Mouse (Mus musculus) hindbrain, embryonic 16.5 days (tissue): Measurements from ENCODE around the gene Rgs12. TPM values are rescaled to one million over a fixed set of nuclear protein-coding genes. Genes with fewer than 3 reads are reported as not detected.
A peak's percentile ranks its signal among the peaks of the same experiment; 100 is the strongest.

Experiments used
- ATAC-seq: fragments of 200-750 bp; cut with Nextera tagmentation; 2 replicates; pipeline ENCODE4 v1.8.0; 2017; ENCODE audit warnings: moderate TSS enrichment, moderate library complexity
- H3K27ac ChIP-seq: fragments of 300-500 bp; sonication (generic); 2 replicates; pipeline ENCODE4 v1.5.1; 2014; ENCODE audit warnings: low read depth, mild to moderate bottlenecking, control low read depth, low read length, moderate library complexity
- H3K27me3 ChIP-seq: fragments of 300-500 bp; sonication (generic); replicated peaks from 2 replicates; pipeline ENCODE4 v1.6.1; 2014; ENCODE audit warnings: low read length; ENCODE audit not compliant: control insufficient read depth, insufficient read depth
- H3K36me3 ChIP-seq: fragments of 300-500 bp; sonication (generic); 2 replicates; pipeline ENCODE4 v1.6.1; 2014; ENCODE audit warnings: mild to moderate bottlenecking, low read length, moderate library complexity, mixed read lengths; ENCODE audit not compliant: control insufficient read depth, insufficient read depth
- H3K4me1 ChIP-seq: fragments of 300-500 bp; sonication (generic); 2 replicates; pipeline ENCODE4 v1.6.1; 2014; ENCODE audit warnings: low read depth, low read length; ENCODE audit not compliant: control insufficient read depth, insufficient read depth
- H3K4me2 ChIP-seq: fragments of 300-500 bp; sonication (generic); 2 replicates; pipeline ENCODE4 v1.6.1; 2014; ENCODE audit warnings: mild to moderate bottlenecking, low read length, control low read depth, moderate library complexity
- H3K4me3 ChIP-seq: fragments of 300-500 bp; sonication (generic); 2 replicates; pipeline ENCODE4 v1.5.1; 2014; ENCODE audit warnings: mild to moderate bottlenecking, low read length, control low read depth, moderate library complexity
- H3K9ac ChIP-seq: fragments of 300-500 bp; sonication (generic); 2 replicates; pipeline ENCODE4 v1.6.1; 2014; ENCODE audit warnings: low read depth, mild to moderate bottlenecking, control low read depth, low read length, moderate library complexity
- H3K9me3 ChIP-seq: fragments of 300-500 bp; sonication (generic); 2 replicates; pipeline ENCODE4 v1.6.1; 2014; ENCODE audit warnings: mild to moderate bottlenecking, low read length, moderate library complexity; ENCODE audit not compliant: control insufficient read depth
- WGBS: fragments of 180-500 bp; shearing (Covaris S2); extraction: QIAGEN DNeasy Blood & Tissue Kit; methylation state at CpG from one replicate; pipeline ENCODE4 v1.1.7; 2014; 5-methylcytosine and 5-hydroxymethylcytosine counted together
- polyA plus RNA-seq: library from polyadenylated mRNA; unstranded; fragments of >200 nt; fragmentation: Nextera tagmentation; extraction: Ambion mirVana; gene quantifications from 2 replicates; pipeline ENCODE4 v1.2.1, GENCODE M21; 2015

The Rgs12 gene
- polyA plus RNA-seq, 1 experiment from 2014 or later = 40.3 TPM

- no peak overlapping the region for H3K4me2 ChIP-seq
- H3K9ac ChIP-seq = no peak overlapping the region
- ATAC-seq = no peak
- no peaks in the 10 kb centered on the region for H3K27me3 ChIP-seq
- H3K36me3 ChIP-seq = peaks cover 20% of the 10 kb centered on the region
- H3K9me3 ChIP-seq = no peaks in the 10 kb centered on the region
- no peaks in the 10 kb centered on the region for H3K4me1 ChIP-seq
- H3K4me3 ChIP-seq = no peak overlapping the region
- 96% methylated on average over 1 of the region's 1 CpGs for WGBS
- no peak overlapping the region for H3K27ac ChIP-seq
These were observed 39.4 kb upstream of the Rgs12 start for GRCm38 (mm10) chr5:34909634-34910503.

GRCm38 (mm10) chr5:34910504-34910815 lies 38.8 kb upstream of the Rgs12 start:
- ATAC-seq = no peak
- 92% methylated on average over 4 of the region's 4 CpGs for WGBS
- Histone ChIP-seq H3K4me1 (no peaks in the 10 kb centered on the region), H3K36me3 (peaks cover 17% of the 10 kb centered on the region), H3K4me2 (no peak overlapping the region), H3K27me3 (no peaks in the 10 kb centered on the region), H3K9ac (no peak overlapping the region), H3K4me3 (no peak overlapping the region), H3K9me3 (no peaks in the 10 kb centered on the region), H3K27ac (no peak overlapping the region)

GRCm38 (mm10) chr5:34915801-34916200 lies 33.4 kb upstream of the Rgs12 start:
- WGBS = 18% methylated on average over 1 of the region's 1 CpGs
- peak; percentile 79 for ATAC-seq
- no peaks in the 10 kb centered on the region for H3K27me3 ChIP-seq
- H3K27ac ChIP-seq = no peak overlapping the region
- no peaks in the 10 kb centered on the region for H3K36me3 ChIP-seq
- no peak overlapping the region for H3K4me2 ChIP-seq
- H3K4me1 ChIP-seq = peaks cover 6% of the 10 kb centered on the region
- H3K9me3 ChIP-seq = no peaks in the 10 kb centered on the region
- H3K9ac ChIP-seq = no peak overlapping the region
- H3K4me3 ChIP-seq = no peak overlapping the region

GRCm38 (mm10) chr5:34917234-34917655 lies 32.0 kb upstream of the Rgs12 start:
- Histone ChIP-seq H3K9me3 (no peaks in the 10 kb centered on the region), H3K27ac (peak overlapping the region; percentile 59; the same call in 1 of the 2 replicates), H3K36me3 (no peaks in the 10 kb centered on the region), H3K27me3 (no peaks in the 10 kb centered on the region), H3K9ac (peak overlapping the region; percentile 42), H3K4me1 (peaks cover 6% of the 10 kb centered on the region), H3K4me3 (no peak overlapping the region), H3K4me2 (no peak overlapping the region)
- ATAC-seq = peak; percentile 57
- 40% methylated on average over 10 of the region's 10 CpGs for WGBS

- Histone ChIP-seq H3K27ac (no peak overlapping the region), H3K4me3 (no peak overlapping the region), H3K4me1 (peaks cover 6% of the 10 kb centered on the region), H3K9ac (no peak overlapping the region), H3K9me3 (no peaks in the 10 kb centered on the region), H3K4me2 (no peak overlapping the region), H3K36me3 (peaks cover 7% of the 10 kb centered on the region), H3K27me3 (no peaks in the 10 kb centered on the region)
- WGBS = 92% methylated on average over 3 of the region's 3 CpGs
- ATAC-seq = no peak
These were observed 30.5 kb upstream of the Rgs12 start for GRCm38 (mm10) chr5:34918785-34919184.

- no peak overlapping the region for H3K4me2 ChIP-seq
- no peak overlapping the region for H3K4me3 ChIP-seq
- no peak overlapping the region for H3K9ac ChIP-seq
- ATAC-seq = no peak
- H3K27ac ChIP-seq = no peak overlapping the region
- 49% methylated on average over 6 of the region's 6 CpGs for WGBS
- no peaks in the 10 kb centered on the region for H3K9me3 ChIP-seq
- H3K4me1 ChIP-seq = peaks cover under 1% of the 10 kb centered on the region; the same call in 1 of the 2 replicates
- no peaks in the 10 kb centered on the region for H3K27me3 ChIP-seq
- peaks cover 8% of the 10 kb centered on the region for H3K36me3 ChIP-seq
These were observed 26.7 kb upstream of the Rgs12 start for GRCm38 (mm10) chr5:34922531-34922930.

GRCm38 (mm10) chr5:34923920-34924319 lies 25.3 kb upstream of the Rgs12 start:
- WGBS = 94% methylated on average over 4 of the region's 4 CpGs
- Histone ChIP-seq H3K9me3 (no peaks in the 10 kb centered on the region), H3K9ac (no peak overlapping the region), H3K4me2 (no peak overlapping the region), H3K27ac (no peak overlapping the region), H3K36me3 (peaks cover 8% of the 10 kb centered on the region), H3K4me1 (no peaks in the 10 kb centered on the region), H3K4me3 (no peak overlapping the region), H3K27me3 (no peaks in the 10 kb centered on the region)
- no peak for ATAC-seq

GRCm38 (mm10) chr5:34924519-34924918 lies 24.7 kb upstream of the Rgs12 start:
- no peaks in the 10 kb centered on the region for H3K9me3 ChIP-seq
- WGBS = 90% methylated on average over 7 of the region's 7 CpGs
- H3K9ac ChIP-seq = no peak overlapping the region
- no peak for ATAC-seq
- no peak overlapping the region for H3K4me2 ChIP-seq
- peaks cover 8% of the 10 kb centered on the region for H3K36me3 ChIP-seq
- H3K27me3 ChIP-seq = no peaks in the 10 kb centered on the region
- H3K4me3 ChIP-seq = no peak overlapping the region
- no peak overlapping the region for H3K27ac ChIP-seq
- H3K4me1 ChIP-seq = no peaks in the 10 kb centered on the region

GRCm38 (mm10) chr5:34927648-34928047 lies 21.6 kb upstream of the Rgs12 start:
- no peak for ATAC-seq
- no peaks in the 10 kb centered on the region for H3K9me3 ChIP-seq
- H3K4me3 ChIP-seq = no peak overlapping the region
- 88% methylated on average over 4 of the region's 4 CpGs for WGBS
- H3K27ac ChIP-seq = no peak overlapping the region
- peaks cover 8% of the 10 kb centered on the region for H3K36me3 ChIP-seq
- H3K4me1 ChIP-seq = peaks cover 6% of the 10 kb centered on the region
- no peak overlapping the region for H3K4me2 ChIP-seq
- no peaks in the 10 kb centered on the region for H3K27me3 ChIP-seq
- no peak overlapping the region for H3K9ac ChIP-seq
